Mouse (Mus musculus): ENCODE results near the gene Bmp2k.

The Bmp2k gene

GRCm38 (mm10) chr5:97108333-97108732 lies 110.8 kb downstream of the Bmp2k start:
- DNase-seq = no peak

GRCm38 (mm10) chr5:97110133-97110532 lies 112.6 kb downstream of the Bmp2k start:
- no peak for DNase-seq

- no peak for DNase-seq
Measured at GRCm38 (mm10) chr5:97110697-97111096, 113.2 kb downstream of the Bmp2k start.

GRCm38 (mm10) chr5:97111207-97111910 lies 113.9 kb downstream of the Bmp2k start, which contains the start of gene Paqr3:
Gene Paqr3 (minus strand): TSS chr5:97111596.
- peak; percentile 96 for DNase-seq

GRCm38 (mm10) chr5:97124977-97125376 lies 127.5 kb downstream of the Bmp2k start:
- no peak for DNase-seq

GRCm38 (mm10) chr5:97125459-97125970 lies 128.0 kb downstream of the Bmp2k start:
- DNase-seq = no peak

- peak; percentile 21 for DNase-seq
Measured at GRCm38 (mm10) chr5:97126005-97126404, 128.5 kb downstream of the Bmp2k start.

GRCm38 (mm10) chr5:97127284-97127683 lies 129.8 kb downstream of the Bmp2k start:
- DNase-seq = no peak

- peak; percentile 24 for DNase-seq
Measured at GRCm38 (mm10) chr5:97128242-97129226, 131.0 kb downstream of the Bmp2k start.

- no peak for DNase-seq
Measured at GRCm38 (mm10) chr5:97129589-97129988, 132.1 kb downstream of the Bmp2k start.

GRCm38 (mm10) chr5:97135331-97135730 lies 137.8 kb downstream of the Bmp2k start:
- DNase-seq = no peak

Data from thymus, postnatal 25 days (tissue).